Mouse (Mus musculus): ENCODE data around the gene Ppp2r3c. TPM values are rescaled to one million over a fixed set of nuclear protein-coding genes. Genes with fewer than 3 reads are reported as not detected.
"Not testable (repeated sequence)": the region's sequence is repeated elsewhere in the genome, so short reads cannot be mapped to it uniquely, and the experiment has no call there.

Gene Ppp2r3c
- polyA plus RNA-seq, 1 experiment from 2014 or later: 34.5 TPM

DNA sequence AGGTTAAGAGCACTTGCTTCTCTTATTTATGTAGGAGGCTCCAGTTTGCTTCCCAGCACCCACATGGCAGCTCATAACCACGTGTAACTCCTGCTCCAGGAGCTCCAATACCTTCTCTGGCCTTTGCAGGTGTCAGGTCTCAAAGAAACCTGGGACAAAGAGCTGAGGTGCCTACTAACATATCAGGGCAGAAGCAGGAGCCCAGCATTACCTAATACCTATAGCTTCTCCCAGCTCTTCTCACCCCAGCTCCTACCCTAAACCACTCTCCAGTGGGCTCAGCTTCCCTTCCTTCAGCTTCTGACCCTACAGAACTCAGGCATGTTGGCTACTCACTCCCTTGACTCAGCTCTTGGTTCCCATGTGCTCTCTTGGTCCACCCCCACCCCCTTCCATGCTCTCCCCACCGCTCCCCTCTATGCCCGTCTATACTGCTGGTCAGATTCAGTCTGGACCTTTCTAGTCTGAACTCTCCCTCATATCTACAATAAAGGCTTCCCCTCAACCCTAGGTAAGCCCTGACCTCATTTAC is 1.9 kb downstream of the Ppp2r3c start:
- no peaks in the 10 kb centered on the region for H3K9me3 ChIP-seq (ENCODE audit: control insufficient read depth, low read length)
- peak overlapping the region; percentile 66 for H3K4me3 ChIP-seq (ENCODE audit: low read depth, low read length)
- peaks cover 6% of the 10 kb centered on the region; the same call in 1 of the 2 replicates for H3K36me3 ChIP-seq (ENCODE audit: control insufficient read depth, insufficient read depth, low read length)
- H3K4me1 ChIP-seq (replicated peaks; ENCODE audit: control insufficient read depth, insufficient read depth, low read length): peaks cover 3% of the 10 kb centered on the region; the same call in 1 of the 2 replicates
- H3K27me3 ChIP-seq (ENCODE audit: control insufficient read depth, insufficient read depth, low read length): no peaks in the 10 kb centered on the region
- H3K9ac ChIP-seq (ENCODE audit: low read depth, low read length): no peak overlapping the region
- H3K27ac ChIP-seq (ENCODE audit: low read depth, low read length): no peak overlapping the region
- peak overlapping the region; percentile 72 for H3K4me2 ChIP-seq (replicated peaks; ENCODE audit: low read depth, low read length)
- ATAC-seq (ENCODE audit: low FRiP score) (no peak), DNase-seq (ENCODE audit: low spot score) (no peak)
- 86% methylated on average over 3 of the region's 3 CpGs for WGBS

DNA sequence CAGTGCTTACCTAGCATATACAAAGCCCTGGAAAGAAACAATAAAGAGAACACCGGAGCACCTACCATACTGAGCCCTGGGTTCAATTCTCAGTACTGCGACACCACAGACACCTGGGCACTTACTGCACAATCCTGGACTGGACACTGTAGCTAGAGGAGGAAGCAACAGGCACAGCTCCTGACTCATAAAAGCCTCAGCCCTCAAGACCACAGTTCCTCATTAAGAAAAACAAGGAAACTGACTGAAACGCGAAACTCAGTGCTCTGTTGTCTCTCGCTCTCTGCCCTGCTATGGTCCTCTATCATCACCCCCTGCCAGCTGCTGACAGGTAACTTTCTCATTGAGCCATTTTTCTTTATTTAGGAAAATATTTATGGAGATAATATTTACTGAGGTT is 3.5 kb downstream of the Ppp2r3c start, which contains the start of gene 1110008L16Rik:
Gene 1110008L16Rik (plus strand): TSS at position 242 of the 400 bp plus-strand sequence.
- Histone ChIP-seq H3K4me3 (ENCODE audit: low read depth, low read length) (no peak within 1 kb of the TSS), H3K9me3 (ENCODE audit: control insufficient read depth, low read length) (no peaks in the 10 kb centered on the region), H3K9ac (ENCODE audit: low read depth, low read length) (no peak within 1 kb of the TSS), H3K4me2 (replicated peaks; ENCODE audit: low read depth, low read length) (no peak within 1 kb of the TSS), H3K36me3 (ENCODE audit: control insufficient read depth, insufficient read depth, low read length) (peaks cover 10% of the 10 kb centered on the region), H3K27me3 (ENCODE audit: control insufficient read depth, insufficient read depth, low read length) (no peaks in the 10 kb centered on the region), H3K4me1 (replicated peaks; ENCODE audit: control insufficient read depth, insufficient read depth, low read length) (peaks cover 3% of the 10 kb centered on the region; the same call in 1 of the 2 replicates), H3K27ac (ENCODE audit: low read depth, low read length) (no peak within 1 kb of the TSS)
- ATAC-seq (ENCODE audit: low FRiP score): no peak
- WGBS: 76% methylated on average over 5 of the region's 5 CpGs
- DNase-seq (ENCODE audit: low spot score): no peak

DNA sequence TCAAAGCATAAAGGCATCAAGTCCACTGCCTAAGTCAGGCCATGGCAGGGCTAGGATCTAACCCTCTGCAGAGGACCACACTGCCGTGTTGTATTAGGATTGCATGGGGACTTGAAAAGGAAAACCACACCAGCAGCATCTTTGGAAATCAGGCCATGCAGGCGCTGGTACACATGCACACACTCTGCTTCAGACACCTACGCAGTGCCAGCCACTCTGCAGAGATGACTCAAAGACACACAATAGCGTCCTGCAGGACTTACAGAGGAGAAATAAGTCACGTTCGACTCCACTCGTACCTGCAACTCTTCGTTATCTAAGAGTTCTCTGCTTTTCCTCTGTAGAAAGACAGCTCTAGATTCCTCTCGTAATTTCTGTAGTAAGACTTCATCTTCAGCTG is 4.7 kb downstream of the Ppp2r3c start:
- DNase-seq (ENCODE audit: low spot score): no peak

DNA sequence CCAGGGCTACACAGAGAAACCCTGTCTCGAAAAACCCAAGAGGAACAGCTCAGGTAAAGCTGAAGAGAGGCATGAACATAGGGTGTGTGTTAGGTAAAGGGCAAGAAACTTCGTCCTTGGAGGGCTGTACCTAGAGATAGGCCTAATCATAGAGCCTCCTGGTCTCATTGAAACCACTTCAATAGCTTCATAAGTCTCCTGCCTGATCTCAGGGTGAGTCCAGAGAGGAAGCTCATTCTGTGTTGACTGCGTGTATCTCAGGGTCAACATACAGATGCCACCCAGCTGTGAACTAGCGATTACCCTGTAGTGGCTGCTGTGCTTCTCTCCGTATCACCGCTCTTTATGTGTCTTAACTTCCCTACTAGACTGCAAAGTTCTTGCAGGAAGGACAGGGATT is 25.2 kb downstream of the Ppp2r3c start:
- DNase-seq (ENCODE audit: low spot score); H3K9ac ChIP-seq (ENCODE audit: low read depth, low read length); H3K27ac ChIP-seq (ENCODE audit: low read depth, low read length); H3K4me3 ChIP-seq (ENCODE audit: low read depth, low read length); H3K4me2 ChIP-seq (replicated peaks; ENCODE audit: low read depth, low read length); H3K27me3 ChIP-seq (ENCODE audit: control insufficient read depth, insufficient read depth, low read length); ATAC-seq (ENCODE audit: low FRiP score); H3K36me3 ChIP-seq (ENCODE audit: control insufficient read depth, insufficient read depth, low read length); H3K4me1 ChIP-seq (replicated peaks; ENCODE audit: control insufficient read depth, insufficient read depth, low read length); H3K9me3 ChIP-seq (ENCODE audit: control insufficient read depth, low read length): not testable (repeated sequence)
- WGBS: 98% methylated on average over 3 of the region's 6 CpGs

More for the DNA sequence above, 4.7 kb downstream of the Ppp2r3c start:
- Histone ChIP-seq H3K9ac (ENCODE audit: low read depth, low read length) (no peak overlapping the region), H3K9me3 (ENCODE audit: control insufficient read depth, low read length) (no peaks in the 10 kb centered on the region), H3K27ac (ENCODE audit: low read depth, low read length) (no peak overlapping the region), H3K4me3 (ENCODE audit: low read depth, low read length) (no peak overlapping the region), H3K36me3 (ENCODE audit: control insufficient read depth, insufficient read depth, low read length) (peaks cover 10% of the 10 kb centered on the region), H3K27me3 (ENCODE audit: control insufficient read depth, insufficient read depth, low read length) (no peaks in the 10 kb centered on the region), H3K4me2 (replicated peaks; ENCODE audit: low read depth, low read length) (no peak overlapping the region), H3K4me1 (replicated peaks; ENCODE audit: control insufficient read depth, insufficient read depth, low read length) (peaks cover 3% of the 10 kb centered on the region; the same call in 1 of the 2 replicates)
- ATAC-seq (ENCODE audit: low FRiP score): no peak
- WGBS: 94% methylated on average over 9 of the region's 9 CpGs

DNA sequence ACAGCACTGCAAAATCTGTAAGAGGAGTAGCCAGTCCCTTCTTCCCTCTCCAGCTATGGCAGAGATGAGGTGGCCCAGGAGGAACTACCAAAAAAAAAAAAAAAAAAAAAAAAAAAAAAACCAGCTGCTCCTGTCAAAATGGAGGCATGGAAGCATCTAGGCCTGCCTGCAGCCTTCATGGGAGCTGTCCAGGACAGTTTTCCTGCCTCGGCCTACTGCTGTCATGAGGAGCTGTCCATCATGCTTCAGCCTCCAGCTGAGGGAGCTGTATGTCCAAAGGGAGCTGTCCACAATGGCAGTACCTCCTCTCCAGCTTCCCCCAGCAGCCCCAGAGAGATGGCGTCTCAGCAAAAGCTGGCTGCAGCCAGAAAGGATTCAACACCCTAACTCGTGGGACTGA is 30.6 kb downstream of the Ppp2r3c start:
- Histone ChIP-seq H3K4me2 (replicated peaks; ENCODE audit: low read depth, low read length) (no peak overlapping the region), H3K27ac (ENCODE audit: low read depth, low read length) (no peak overlapping the region), H3K4me3 (ENCODE audit: low read depth, low read length) (no peak overlapping the region), H3K27me3 (ENCODE audit: control insufficient read depth, insufficient read depth, low read length) (no peaks in the 10 kb centered on the region), H3K9me3 (ENCODE audit: control insufficient read depth, low read length) (no peaks in the 10 kb centered on the region), H3K4me1 (replicated peaks; ENCODE audit: control insufficient read depth, insufficient read depth, low read length) (no peaks in the 10 kb centered on the region), H3K36me3 (ENCODE audit: control insufficient read depth, insufficient read depth, low read length) (no peaks in the 10 kb centered on the region), H3K9ac (ENCODE audit: low read depth, low read length) (no peak overlapping the region)
- 79% methylated on average over 3 of the region's 3 CpGs for WGBS
- DNase-seq (ENCODE audit: low spot score) (no peak), ATAC-seq (ENCODE audit: low FRiP score) (no peak)

DNA sequence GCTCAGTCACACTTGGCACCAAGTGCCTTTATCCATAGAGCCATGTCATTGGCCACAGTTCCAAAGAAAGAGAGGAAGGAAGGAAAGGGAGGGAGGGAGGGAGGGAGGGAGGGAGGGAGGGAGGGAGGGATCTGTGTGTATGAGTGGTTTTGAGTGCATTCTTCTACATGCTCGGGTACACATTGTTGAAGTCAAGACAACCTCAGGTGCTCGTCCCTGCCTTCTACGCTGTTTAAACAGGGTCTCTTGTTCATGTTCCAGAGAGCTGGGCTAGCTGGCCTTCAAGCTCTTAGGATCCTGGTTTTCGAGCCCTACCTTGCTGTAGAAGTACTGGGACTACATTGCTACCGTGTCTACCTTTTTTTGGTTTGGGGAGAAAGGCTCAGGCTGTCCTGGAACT is 39.4 kb downstream of the Ppp2r3c start:
- not testable (repeated sequence) for ATAC-seq (ENCODE audit: low FRiP score); H3K36me3 ChIP-seq (ENCODE audit: control insufficient read depth, insufficient read depth, low read length); H3K4me2 ChIP-seq (replicated peaks; ENCODE audit: low read depth, low read length); H3K27me3 ChIP-seq (ENCODE audit: control insufficient read depth, insufficient read depth, low read length); H3K9ac ChIP-seq (ENCODE audit: low read depth, low read length); H3K4me1 ChIP-seq (replicated peaks; ENCODE audit: control insufficient read depth, insufficient read depth, low read length); H3K9me3 ChIP-seq (ENCODE audit: control insufficient read depth, low read length); H3K27ac ChIP-seq (ENCODE audit: low read depth, low read length); DNase-seq (ENCODE audit: low spot score); H3K4me3 ChIP-seq (ENCODE audit: low read depth, low read length)
- WGBS: no CpG with 5 or more reads among the region's 5 CpGs

DNA sequence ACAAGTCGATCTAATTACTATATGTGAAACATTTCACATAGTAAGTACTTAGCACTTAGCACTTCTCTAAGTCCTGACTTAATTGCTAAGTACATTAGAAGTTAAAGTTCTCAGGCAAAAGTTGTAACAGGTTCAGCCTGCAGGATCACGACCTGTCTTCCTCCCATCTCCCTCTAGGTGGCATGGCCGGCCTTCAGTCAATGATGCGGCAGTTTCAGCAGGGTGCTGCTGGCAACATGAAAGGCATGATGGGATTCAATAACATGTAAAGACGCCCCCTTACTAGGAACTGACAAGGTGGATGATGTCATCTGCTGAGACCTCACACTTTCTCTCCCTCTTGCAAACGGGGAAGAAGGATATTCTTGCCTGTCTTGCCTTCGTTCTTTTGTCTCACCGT is 40.8 kb downstream of the Ppp2r3c start:
- not testable (repeated sequence) for H3K27me3 ChIP-seq (ENCODE audit: control insufficient read depth, insufficient read depth, low read length); H3K4me1 ChIP-seq (replicated peaks; ENCODE audit: control insufficient read depth, insufficient read depth, low read length); ATAC-seq (ENCODE audit: low FRiP score); H3K9ac ChIP-seq (ENCODE audit: low read depth, low read length); H3K4me3 ChIP-seq (ENCODE audit: low read depth, low read length); H3K9me3 ChIP-seq (ENCODE audit: control insufficient read depth, low read length); H3K36me3 ChIP-seq (ENCODE audit: control insufficient read depth, insufficient read depth, low read length); H3K27ac ChIP-seq (ENCODE audit: low read depth, low read length); DNase-seq (ENCODE audit: low spot score); H3K4me2 ChIP-seq (replicated peaks; ENCODE audit: low read depth, low read length)
- WGBS: no CpG with 5 or more reads among the region's 8 CpGs

DNA sequence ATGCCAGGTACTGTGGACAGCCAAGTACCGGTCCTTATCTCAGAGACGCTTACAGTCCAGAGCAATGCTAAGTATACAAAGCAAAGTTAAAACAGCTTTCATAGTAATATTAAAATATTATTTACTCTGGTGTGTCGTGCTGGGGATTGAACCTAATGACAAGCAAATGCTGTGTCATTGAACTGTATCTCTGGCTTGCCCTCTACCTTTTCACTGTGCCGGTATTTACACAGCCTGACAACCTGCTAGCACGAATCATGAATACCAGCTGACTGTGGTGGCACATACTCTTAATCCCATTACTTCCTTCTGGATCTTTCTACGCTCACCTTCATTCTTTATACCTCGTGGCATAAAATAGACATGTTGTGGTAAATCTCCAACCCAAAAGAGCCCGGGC is 60.6 kb downstream of the Ppp2r3c start:
- H3K27ac ChIP-seq (ENCODE audit: low read depth, low read length); H3K27me3 ChIP-seq (ENCODE audit: control insufficient read depth, insufficient read depth, low read length); DNase-seq (ENCODE audit: low spot score); H3K9ac ChIP-seq (ENCODE audit: low read depth, low read length); H3K4me3 ChIP-seq (ENCODE audit: low read depth, low read length); H3K4me1 ChIP-seq (replicated peaks; ENCODE audit: control insufficient read depth, insufficient read depth, low read length); H3K4me2 ChIP-seq (replicated peaks; ENCODE audit: low read depth, low read length); ATAC-seq (ENCODE audit: low FRiP score); H3K9me3 ChIP-seq (ENCODE audit: control insufficient read depth, low read length); H3K36me3 ChIP-seq (ENCODE audit: control insufficient read depth, insufficient read depth, low read length): not testable (repeated sequence)
- no CpG with 5 or more reads among the region's 8 CpGs for WGBS

DNA sequence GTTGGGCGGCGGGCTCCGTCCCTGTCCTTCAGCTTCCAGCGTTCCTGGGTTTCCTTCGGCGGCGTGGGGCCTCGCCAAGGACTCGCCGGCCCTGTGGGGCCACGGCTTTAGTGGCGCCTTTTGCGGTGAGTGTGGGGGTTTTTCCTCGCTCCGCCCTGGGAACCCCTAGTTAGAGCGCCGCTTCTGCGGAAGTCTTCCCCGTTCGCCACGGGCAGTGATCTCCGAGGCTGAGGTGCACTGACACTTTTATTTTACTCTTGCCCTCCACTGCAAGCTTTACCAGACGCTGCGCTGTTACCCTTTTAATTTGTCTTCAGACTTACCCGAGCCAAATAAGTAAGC is 72.3 kb downstream of the Ppp2r3c start:
- not testable (repeated sequence) for H3K4me2 ChIP-seq (replicated peaks; ENCODE audit: low read depth, low read length); DNase-seq (ENCODE audit: low spot score); H3K9ac ChIP-seq (ENCODE audit: low read depth, low read length); H3K9me3 ChIP-seq (ENCODE audit: control insufficient read depth, low read length); H3K36me3 ChIP-seq (ENCODE audit: control insufficient read depth, insufficient read depth, low read length); H3K27ac ChIP-seq (ENCODE audit: low read depth, low read length); H3K4me1 ChIP-seq (replicated peaks; ENCODE audit: control insufficient read depth, insufficient read depth, low read length); ATAC-seq (ENCODE audit: low FRiP score); H3K27me3 ChIP-seq (ENCODE audit: control insufficient read depth, insufficient read depth, low read length)
- peak overlapping the region; percentile 30 for H3K4me3 ChIP-seq (ENCODE audit: low read depth, low read length)
- WGBS: under 1% methylated on average over 7 of the region's 25 CpGs
